Mouse (Mus musculus) lung, postnatal 25 days (tissue): ENCODE results near the gene Zfp691.

ENCODE experiments used
- DNase-seq: peaks from one replicate; pipeline ENCODE4 v3.0.0; 2022; ENCODE audit warnings: low spot score

Zfp691 gene

GRCm38 (mm10) chr4:119124771-119125273, 49.2 kb downstream of the Zfp691 start:
- no peak for DNase-seq

GRCm38 (mm10) chr4:119121249-119121648, 52.7 kb downstream of the Zfp691 start:
- DNase-seq = peak; percentile 81

- DNase-seq = no peak
Observed at GRCm38 (mm10) chr4:119120095-119120494, 53.9 kb downstream of the Zfp691 start.
